Mouse (Mus musculus) MEL (cell line): Measurements from ENCODE around the gene Med24.
A peak's percentile ranks its signal among the peaks of the same experiment; 100 is the strongest.

Source experiments
- CTCF ChIP-seq, 3 experiments: IDR thresholded peaks in 2 of 3; conservative IDR thresholded peaks in 1 of 3; 2 replicates each; pipeline ENCODE4 v1.5.1; 2011 to 2012; ENCODE audit warnings: low read length in 3 of 3, low read depth in 2 of 3, mild to moderate bottlenecking in 2 of 3, improper control_type of control experiment in 1 of 3, inconsistent platforms in 1 of 3, mixed read lengths in 1 of 3, moderate library complexity in 1 of 3; ENCODE audit not compliant: control insufficient read depth in 1 of 3, insufficient read depth in 1 of 3, poor library complexity in 1 of 3, severe bottlenecking in 1 of 3
- MAZ ChIP-seq: IDR thresholded peaks from 2 replicates; pipeline ENCODE4 v1.6.1; 2012; ENCODE audit warnings: low read depth, mild to moderate bottlenecking, inconsistent platforms, low read length, improper control_type of control experiment

DNA sequence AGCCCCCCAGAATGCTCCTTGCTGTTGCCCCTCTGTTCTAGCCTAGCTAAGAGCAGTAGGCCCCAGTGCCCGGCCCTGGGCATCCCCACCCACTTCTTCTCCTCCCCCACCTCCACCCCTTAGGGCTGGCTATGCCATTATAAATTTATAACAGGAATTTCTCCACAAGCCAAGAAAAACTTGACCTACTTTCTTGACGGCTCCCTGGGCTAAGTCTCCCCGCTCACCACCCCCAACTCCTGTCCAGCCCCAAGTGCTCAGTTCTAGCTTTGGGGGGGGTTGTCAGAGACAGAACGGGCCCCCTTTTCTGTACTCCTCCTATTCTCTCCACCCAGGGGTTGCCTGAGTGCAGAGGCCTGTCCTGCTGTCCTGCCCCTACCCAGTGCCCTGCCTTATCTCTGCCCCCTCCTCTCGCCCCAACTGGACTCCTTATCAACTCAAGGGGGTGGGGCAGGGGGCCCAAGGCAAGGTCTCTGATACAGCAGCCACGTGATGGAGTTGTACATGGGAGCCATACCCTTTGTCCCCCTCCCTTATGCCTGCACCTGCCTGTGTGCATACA lies 22.1 kb upstream of the Med24 start:
- no peak for TF ChIP-seq CTCF (IDR thresholded peaks at IDR 0.05 in 2 of 3, conservative IDR thresholded peaks at IDR 0.05 in 1 of 3; ENCODE audit: control insufficient read depth in 1 of 3, insufficient read depth in 1 of 3, low read depth in 2 of 3, low read length in 3 of 3, poor library complexity in 1 of 3, severe bottlenecking in 1 of 3)
- peak; percentile 99 for TF ChIP-seq MAZ
